Mouse (Mus musculus) intestine, embryonic 16.5 days (tissue): Measurements from ENCODE around the gene Slc38a10. TPM values are rescaled to one million over a fixed set of nuclear protein-coding genes. Genes with fewer than 3 reads are reported as not detected.

Source experiments
- ATAC-seq: fragments of 200-750 bp; cut with Nextera tagmentation; 2 replicates; pipeline ENCODE4 v1.8.0; 2017; ENCODE audit warnings: moderate TSS enrichment, moderate library complexity
- H3K27ac ChIP-seq: fragments of 300-500 bp; sonication (generic); 2 replicates; pipeline ENCODE4 v1.5.1; 2014; ENCODE audit warnings: mild to moderate bottlenecking, low read length
- H3K27me3 ChIP-seq: fragments of 300-500 bp; sonication (generic); replicated peaks from 2 replicates; pipeline ENCODE4 v1.6.1; 2014; ENCODE audit warnings: low read length, control low read depth, mixed read lengths; ENCODE audit not compliant: control insufficient read depth, insufficient read depth
- H3K36me3 ChIP-seq: fragments of 300-500 bp; sonication (generic); 2 replicates; pipeline ENCODE4 v1.6.1; 2014; ENCODE audit warnings: low read length, control low read depth; ENCODE audit not compliant: control insufficient read depth, insufficient read depth
- H3K4me1 ChIP-seq: fragments of 300-500 bp; sonication (generic); 2 replicates; pipeline ENCODE4 v1.6.1; 2014; ENCODE audit warnings: low read length, control low read depth, mixed read lengths; ENCODE audit not compliant: control insufficient read depth, insufficient read depth
- H3K4me2 ChIP-seq: fragments of 300-500 bp; sonication (generic); 2 replicates; pipeline ENCODE4 v1.6.1; 2014; ENCODE audit warnings: low read depth, low read length, control low read depth
- H3K4me3 ChIP-seq: fragments of 300-500 bp; sonication (generic); 2 replicates; pipeline ENCODE4 v1.5.1; 2014; ENCODE audit warnings: mild to moderate bottlenecking, low read length
- H3K9ac ChIP-seq: fragments of 300-500 bp; sonication (generic); 2 replicates; pipeline ENCODE4 v1.6.1; 2014; ENCODE audit warnings: low read depth, low read length
- H3K9me3 ChIP-seq: fragments of 300-500 bp; sonication (generic); 2 replicates; pipeline ENCODE4 v1.6.1; 2016; ENCODE audit warnings: low read length, control low read depth; ENCODE audit not compliant: control insufficient read depth
- WGBS: fragments of 180-500 bp; shearing (Covaris S2); extraction: QIAGEN DNeasy Blood & Tissue Kit; methylation state at CpG from one replicate; pipeline ENCODE4 v1.1.7; 2014; 5-methylcytosine and 5-hydroxymethylcytosine counted together
- polyA plus RNA-seq: library from polyadenylated mRNA; unstranded; fragments of >200 nt; fragmentation: Nextera tagmentation; extraction: Ambion mirVana; gene quantifications from 2 replicates; pipeline ENCODE4 v1.2.1, GENCODE M21; 2015

The Slc38a10 gene
- polyA plus RNA-seq, 1 experiment from 2014 or later, result 84.6 TPM

DNA sequence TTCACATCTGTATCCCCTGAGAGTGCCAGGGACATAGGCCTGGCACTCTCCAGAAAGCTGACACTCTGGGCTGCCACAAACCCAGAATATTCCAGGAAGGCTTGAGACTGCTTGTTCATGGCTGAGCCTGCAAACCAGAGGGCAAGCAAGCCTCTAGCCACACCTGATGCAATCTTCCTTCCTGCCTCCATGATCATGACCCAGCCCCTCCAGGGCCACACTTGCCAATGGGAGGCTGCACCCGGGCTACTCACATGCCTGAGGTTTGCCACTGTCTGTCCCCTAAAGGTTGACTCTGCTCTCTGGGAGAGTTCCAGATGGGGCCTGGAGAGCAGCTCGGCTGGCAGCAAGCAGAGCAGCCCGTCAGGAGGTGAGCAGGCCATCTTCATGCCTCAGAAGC, 30.2 kb upstream of the Slc38a10 start:
- H3K27ac ChIP-seq, result no peak overlapping the region
- no peak overlapping the region for H3K4me2 ChIP-seq
- H3K4me1 ChIP-seq, result peaks cover 35% of the 10 kb centered on the region
- no peak overlapping the region for H3K9ac ChIP-seq
- no peaks in the 10 kb centered on the region for H3K36me3 ChIP-seq
- H3K9me3 ChIP-seq, result no peaks in the 10 kb centered on the region
- H3K4me3 ChIP-seq, result no peak overlapping the region
- H3K27me3 ChIP-seq, result no peaks in the 10 kb centered on the region
- 84% methylated on average over 3 of the region's 3 CpGs for WGBS
- no peak for ATAC-seq

DNA sequence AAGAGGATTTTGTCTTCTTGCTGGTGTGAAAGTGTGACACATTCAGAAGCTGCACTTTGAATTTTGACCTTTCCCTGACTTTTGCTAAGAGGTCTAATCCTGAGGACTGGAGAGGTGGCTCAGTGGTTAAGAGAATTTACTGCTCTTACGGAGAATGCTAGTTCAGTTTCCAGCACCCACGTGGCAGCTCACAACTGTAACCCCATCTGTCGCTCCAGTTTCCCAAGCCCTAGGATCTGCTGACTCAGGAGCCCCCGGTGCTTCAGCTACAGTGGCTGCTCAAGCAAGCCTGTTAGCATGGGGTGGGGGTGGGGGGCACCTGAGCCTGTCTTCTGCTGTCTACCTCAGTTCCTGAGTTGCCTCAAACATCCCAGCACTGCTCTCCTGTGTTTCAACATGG, 28.2 kb upstream of the Slc38a10 start:
- Histone ChIP-seq H3K9ac (0 out of 2 replicates have a peak overlapping the region, but pooled peaks have one; percentile 33), H3K27me3 (no peaks in the 10 kb centered on the region), H3K27ac (no peak overlapping the region), H3K9me3 (no peaks in the 10 kb centered on the region), H3K4me3 (no peak overlapping the region), H3K4me1 (peaks cover 19% of the 10 kb centered on the region), H3K4me2 (no peak overlapping the region), H3K36me3 (no peaks in the 10 kb centered on the region)
- WGBS, result 45% methylated on average over 4 of the region's 4 CpGs
- ATAC-seq, result no peak

DNA sequence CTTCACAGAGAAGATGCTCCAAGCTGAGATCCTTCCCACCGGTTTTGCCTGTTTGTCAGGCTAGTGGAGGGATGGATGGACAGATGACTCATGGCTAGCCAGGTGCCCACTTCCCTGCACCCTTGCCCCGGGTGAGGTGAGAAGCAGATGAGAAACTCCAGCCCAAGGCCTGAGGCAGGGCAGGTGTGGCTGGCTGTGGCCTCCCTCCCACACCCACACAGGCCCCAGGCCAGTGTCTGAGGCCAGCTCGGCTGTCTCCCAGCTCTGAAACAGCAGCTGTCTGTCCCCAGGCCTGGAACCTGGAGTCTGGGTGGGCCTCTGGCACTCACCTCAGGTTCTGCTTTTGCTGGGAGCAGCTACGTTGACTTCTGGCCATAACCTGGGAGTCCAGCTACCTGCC, 24.8 kb upstream of the Slc38a10 start:
- 70% methylated on average over 4 of the region's 4 CpGs for WGBS
- H3K9me3 ChIP-seq, result no peaks in the 10 kb centered on the region
- H3K4me2 ChIP-seq, result no peak overlapping the region
- H3K36me3 ChIP-seq, result no peaks in the 10 kb centered on the region
- H3K4me3 ChIP-seq, result no peak overlapping the region
- H3K27me3 ChIP-seq, result no peaks in the 10 kb centered on the region
- no peak for ATAC-seq
- H3K9ac ChIP-seq, result no peak overlapping the region
- H3K27ac ChIP-seq, result no peak overlapping the region
- peaks cover 6% of the 10 kb centered on the region for H3K4me1 ChIP-seq

DNA sequence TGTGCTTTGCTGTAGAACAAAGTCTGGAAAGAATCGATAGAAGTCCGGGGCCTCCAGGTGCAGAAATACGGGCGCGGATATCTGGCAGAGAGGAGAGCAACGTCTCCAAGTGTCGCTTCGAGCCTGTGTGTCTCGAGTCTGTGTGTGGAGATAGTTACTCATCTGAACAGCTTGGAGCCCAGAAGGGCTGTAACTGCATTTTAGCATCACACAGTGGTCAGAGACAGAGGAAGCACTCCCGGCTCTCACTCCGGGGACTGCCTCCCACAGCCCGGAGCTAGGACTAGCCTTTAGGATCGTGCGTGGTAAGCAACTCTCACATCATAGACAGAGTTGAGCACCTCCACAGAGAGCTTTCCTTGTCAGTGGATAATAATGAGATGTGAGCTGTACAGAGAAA, 22.1 kb upstream of the Slc38a10 start:
- Histone ChIP-seq H3K9me3 (no peaks in the 10 kb centered on the region), H3K4me2 (no peak overlapping the region), H3K4me3 (no peak overlapping the region), H3K9ac (no peak overlapping the region), H3K27me3 (no peaks in the 10 kb centered on the region), H3K4me1 (peaks cover 29% of the 10 kb centered on the region), H3K36me3 (no peaks in the 10 kb centered on the region), H3K27ac (no peak overlapping the region)
- ATAC-seq, result no peak
- 72% methylated on average over 14 of the region's 14 CpGs for WGBS

DNA sequence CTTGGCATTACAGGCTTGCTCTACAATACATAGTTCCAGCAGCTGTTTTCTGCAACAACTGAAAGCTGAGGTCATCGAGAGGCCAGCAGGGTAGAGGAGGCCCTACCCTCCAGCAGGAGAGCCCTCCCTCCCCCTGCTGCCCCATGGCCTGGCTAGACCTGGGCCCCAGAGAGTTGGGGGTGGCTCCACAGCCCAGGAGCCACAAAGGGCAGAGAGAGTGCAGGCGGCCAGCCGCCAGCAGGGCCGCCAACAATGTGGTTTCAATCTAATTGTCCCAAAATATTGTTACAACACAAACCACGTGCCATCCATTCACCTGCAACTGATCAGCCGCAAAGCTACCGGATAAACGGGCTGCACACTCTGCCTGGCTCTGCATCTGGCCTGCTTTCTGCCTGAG, 20.0 kb upstream of the Slc38a10 start:
- no peaks in the 10 kb centered on the region for H3K9me3 ChIP-seq
- H3K36me3 ChIP-seq, result no peaks in the 10 kb centered on the region
- H3K4me3 ChIP-seq, result no peak overlapping the region
- peak; percentile 60 for ATAC-seq
- no peak overlapping the region for H3K27ac ChIP-seq
- H3K9ac ChIP-seq, result no peak overlapping the region
- peaks cover 40% of the 10 kb centered on the region for H3K4me1 ChIP-seq
- no peak overlapping the region for H3K4me2 ChIP-seq
- no peaks in the 10 kb centered on the region for H3K27me3 ChIP-seq
- 32% methylated on average over 8 of the region's 8 CpGs for WGBS

DNA sequence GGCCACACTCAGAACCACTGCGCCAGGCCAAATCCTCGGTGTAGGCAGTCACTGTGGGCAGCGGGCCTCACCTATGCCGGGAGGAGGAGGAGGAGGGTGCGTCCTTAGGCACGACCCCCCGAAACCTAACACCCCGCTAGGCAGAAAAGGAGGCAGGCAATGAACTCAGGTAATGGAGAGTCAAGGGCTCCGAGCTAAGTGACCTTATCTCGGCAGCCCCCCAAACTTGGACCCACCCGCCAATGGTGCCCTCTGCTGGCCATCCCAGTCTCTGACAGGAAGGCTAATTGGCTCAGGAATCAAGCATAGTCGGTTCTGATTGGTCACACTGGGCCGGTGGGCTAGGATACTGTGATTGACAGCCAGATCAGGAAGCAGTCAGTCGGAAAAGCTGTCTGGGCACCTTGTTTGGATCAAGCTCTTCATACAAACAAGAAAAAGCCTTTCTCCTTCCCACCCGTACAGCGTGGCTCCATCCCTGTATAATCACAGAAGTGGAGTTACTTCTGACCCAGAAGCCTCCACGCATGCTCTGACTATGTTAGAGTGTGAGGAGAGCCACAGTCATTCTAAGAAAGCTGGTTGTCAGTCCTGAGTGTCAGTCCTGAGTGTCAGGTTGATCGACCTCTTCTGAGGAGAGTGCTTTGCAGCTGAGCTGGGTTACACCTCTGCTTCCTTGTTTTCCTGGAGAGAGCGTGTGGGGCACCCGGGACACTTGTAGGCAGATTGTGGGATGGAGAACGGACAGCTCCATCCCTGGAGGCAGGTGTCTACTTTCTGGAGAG, 18.3 kb upstream of the Slc38a10 start:
- Histone ChIP-seq H3K27me3 (no peaks in the 10 kb centered on the region), H3K4me2 (peak overlapping the region; percentile 22; the same call in 1 of the 2 replicates), H3K27ac (no peak overlapping the region), H3K36me3 (no peaks in the 10 kb centered on the region), H3K4me1 (peaks cover 49% of the 10 kb centered on the region), H3K9me3 (no peaks in the 10 kb centered on the region), H3K9ac (peak overlapping the region; percentile 19; the same call in 1 of the 2 replicates), H3K4me3 (no peak overlapping the region; the same call in 1 of the 2 replicates)
- WGBS, result 31% methylated on average over 21 of the region's 21 CpGs
- no peak for ATAC-seq

DNA sequence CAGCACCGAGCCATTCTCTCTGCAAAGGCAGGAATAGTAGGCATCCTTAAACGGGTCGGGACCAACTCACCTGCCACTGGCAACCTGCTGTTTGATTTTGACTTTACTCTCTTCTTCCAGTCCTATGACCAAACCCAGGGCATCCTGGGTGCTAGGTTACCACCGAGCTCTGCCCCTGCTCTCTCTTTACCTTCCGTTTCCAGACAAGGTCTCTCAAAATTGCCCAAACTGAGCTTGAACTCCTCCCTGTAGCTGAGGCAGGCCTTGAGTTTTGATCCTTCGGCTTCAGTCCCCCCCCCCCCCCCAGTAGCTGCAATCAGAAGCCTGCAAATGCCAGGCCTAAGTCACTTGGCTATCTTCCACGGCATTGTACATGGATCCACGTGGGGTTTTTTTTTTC, 17.4 kb upstream of the Slc38a10 start:
- Histone ChIP-seq H3K36me3 (no peaks in the 10 kb centered on the region), H3K27ac (peak overlapping the region; percentile 37), H3K9me3 (no peaks in the 10 kb centered on the region), H3K9ac (no peak overlapping the region), H3K4me3 (no peak overlapping the region), H3K4me2 (no peak overlapping the region), H3K4me1 (peaks cover 53% of the 10 kb centered on the region), H3K27me3 (no peaks in the 10 kb centered on the region)
- no peak for ATAC-seq
- 72% methylated on average over 8 of the region's 8 CpGs for WGBS

DNA sequence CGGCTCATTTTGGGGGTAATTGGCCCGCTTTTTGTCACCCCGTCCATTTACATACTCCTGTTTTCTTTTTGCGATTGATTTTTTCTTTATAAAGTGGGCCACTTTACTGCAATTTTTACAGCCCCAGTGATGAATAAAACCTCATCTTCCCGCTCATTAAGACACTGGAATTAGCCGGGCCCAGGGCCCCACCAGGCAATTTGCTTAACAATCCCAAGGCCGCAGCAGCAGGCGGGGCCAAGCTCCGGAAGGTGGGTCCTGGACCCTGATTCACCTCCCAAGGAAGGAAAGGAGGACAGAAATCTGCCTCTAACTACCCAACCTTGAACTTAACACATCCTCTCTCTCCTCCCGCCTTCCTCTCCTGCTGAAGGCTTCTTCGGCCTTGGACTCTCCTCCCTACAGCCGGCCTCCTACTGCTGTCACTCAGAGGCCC, 16.8 kb upstream of the Slc38a10 start:
- no peaks in the 10 kb centered on the region for H3K27me3 ChIP-seq
- 0 out of 2 replicates have a peak, but pooled peaks cover 3% of the 10 kb centered on the region for H3K9me3 ChIP-seq
- peak; percentile 30 for ATAC-seq
- peaks cover 53% of the 10 kb centered on the region for H3K4me1 ChIP-seq
- H3K9ac ChIP-seq, result no peak overlapping the region
- no peaks in the 10 kb centered on the region for H3K36me3 ChIP-seq
- WGBS, result 44% methylated on average over 12 of the region's 12 CpGs
- no peak overlapping the region; the same call in 1 of the 2 replicates for H3K4me2 ChIP-seq
- no peak overlapping the region for H3K4me3 ChIP-seq
- peak overlapping the region; percentile 62 for H3K27ac ChIP-seq

DNA sequence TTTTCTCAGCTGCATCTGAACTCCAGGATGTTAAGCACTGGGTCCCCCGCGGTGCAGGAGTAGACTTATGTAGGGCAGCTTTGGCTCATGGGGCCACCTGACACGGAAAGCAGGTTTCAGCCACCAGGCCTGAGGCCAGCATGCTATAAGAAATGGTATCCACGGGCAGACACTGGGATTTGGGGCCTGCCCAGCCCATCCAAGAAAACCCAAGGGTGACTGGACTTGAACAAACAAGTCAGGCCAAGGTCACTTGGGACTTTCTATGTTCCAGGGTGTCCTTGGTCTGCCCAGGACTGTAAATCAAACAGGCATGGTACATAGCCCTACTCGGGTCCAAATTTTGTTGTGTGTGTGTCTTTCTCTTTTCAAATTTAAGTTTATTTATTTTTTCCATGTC, 15.9 kb upstream of the Slc38a10 start:
- H3K27me3 ChIP-seq, result no peaks in the 10 kb centered on the region

More for the DNA sequence above, 15.9 kb upstream of the Slc38a10 start:
- Histone ChIP-seq H3K36me3 (no peaks in the 10 kb centered on the region), H3K4me2 (no peak overlapping the region), H3K27ac (no peak overlapping the region), H3K4me1 (peaks cover 53% of the 10 kb centered on the region), H3K9me3 (0 out of 2 replicates have a peak, but pooled peaks cover 3% of the 10 kb centered on the region), H3K9ac (no peak overlapping the region), H3K4me3 (no peak overlapping the region)
- 54% methylated on average over 5 of the region's 5 CpGs for WGBS
- no peak for ATAC-seq
